9 mouse cellular contexts compared by ENCODE assay signal in genomic region chrX:153719602-153720001, GRCm38 (mm10). TPM values are rescaled to one million over a fixed set of nuclear protein-coding genes. Genes with fewer than 3 reads are reported as not detected.
A peak's percentile ranks its signal among the peaks of the same experiment; 100 is the strongest.
DNase-seq lines count a peak whose midpoint lies in the region; ATAC-seq and TF ChIP-seq lines count a peak whose summit lies in the region.
"Had no signal": no experiment of that assay in that cellular context is flagged by ENCODE, and none has a peak within 500 bp of the region (broad histone marks: within the 10 kb centered on the region; RNA-seq: fewer than 3 reads in every experiment).

No protein-coding gene starts in this region.

- peak; percentile 68 for TF ChIP-seq CTCF in heart, adult 2 months (IDR thresholded peaks at IDR 0.05)

- H3K4me2 ChIP-seq in midbrain, embryonic 15.5 days: no peak overlapping the region

- intact Hi-C loops in heart, adult 2 months (cut with DNase I): loop anchor here (1.0 kb wide), 1 partner anchor 330 kb away; no protein-coding TSS in a partner anchor
- intact Hi-C loops in left cerebral cortex, postnatal 14 days (cut with DNase I): loop anchor here (10.0 kb wide), 2 partner anchors 215 to 565 kb away; no protein-coding TSS in a partner anchor

- no peak overlapping the region for H3K4me3 ChIP-seq in heart, adult 2 months
- no peak overlapping the region for H3K4me3 ChIP-seq in heart, embryonic 10.5 days
- H3K4me3 ChIP-seq in midbrain, embryonic 10.5 days: no peak overlapping the region
- no peak overlapping the region for H3K4me3 ChIP-seq in midbrain, embryonic 15.5 days
- H3K4me3 ChIP-seq: myocyte had no signal

- no peak for DNase-seq in heart, adult 2 months
- no peak for DNase-seq in heart, embryonic 10.5 days (ENCODE audit: low spot score)
- peak; percentile 13 for DNase-seq in midbrain, embryonic 10.5 days (ENCODE audit: low spot score)
- peak; percentile 39 for DNase-seq in adipocyte (ENCODE audit: low spot score)
- DNase-seq in retina, embryonic 14.5 days (ENCODE audit: low spot score): peak; percentile 43
- no peak for DNase-seq in left cerebral cortex, adult 8-10 months (ENCODE audit: low spot score in 2 of 2)
- no peak for DNase-seq in left cerebral cortex, postnatal 14 days (ENCODE audit: low spot score in 2 of 2)

- no peak for TF ChIP-seq POLR2A in heart, adult 2 months (IDR thresholded peaks at IDR 0.05; ENCODE audit: insufficient read depth, low read depth, low read length)

- no peak for ATAC-seq in midbrain, embryonic 15.5 days (replicated peaks)

- no peaks in the 10 kb centered on the region for H3K27me3 ChIP-seq in heart, adult 2 months (ENCODE audit: control insufficient read depth, insufficient read depth, low read length)
- no peaks in the 10 kb centered on the region for H3K27me3 ChIP-seq in heart, embryonic 10.5 days (ENCODE audit: insufficient read depth, poor library complexity, severe bottlenecking)
- H3K27me3 ChIP-seq in midbrain, embryonic 10.5 days (ENCODE audit: low read depth, poor library complexity, severe bottlenecking): peaks cover 6% of the 10 kb centered on the region
- no peaks in the 10 kb centered on the region for H3K27me3 ChIP-seq in midbrain, embryonic 15.5 days (replicated peaks)

- WGBS in heart, adult 2 months: 30% methylated on average over 4 of the region's 4 CpGs
- WGBS in heart, embryonic 10.5 days: 33% methylated on average over 4 of the region's 4 CpGs
- WGBS in midbrain, embryonic 10.5 days: 36% methylated on average over 4 of the region's 4 CpGs
- WGBS in midbrain, embryonic 15.5 days: 32% methylated on average over 4 of the region's 4 CpGs

- no peaks in the 10 kb centered on the region for H3K4me1 ChIP-seq in heart, adult 2 months (ENCODE audit: control insufficient read depth, insufficient read depth, low read length)
- H3K4me1 ChIP-seq in heart, embryonic 10.5 days: no peaks in the 10 kb centered on the region
- no peaks in the 10 kb centered on the region for H3K4me1 ChIP-seq in midbrain, embryonic 10.5 days
- no peaks in the 10 kb centered on the region for H3K4me1 ChIP-seq in midbrain, embryonic 15.5 days

- H3K36me3 ChIP-seq in heart, adult 2 months (ENCODE audit: control insufficient read depth, insufficient read depth, low read length): no peaks in the 10 kb centered on the region
- H3K36me3 ChIP-seq in heart, embryonic 10.5 days: no peaks in the 10 kb centered on the region
- no peaks in the 10 kb centered on the region for H3K36me3 ChIP-seq in midbrain, embryonic 10.5 days
- H3K36me3 ChIP-seq in midbrain, embryonic 15.5 days (replicated peaks): no peaks in the 10 kb centered on the region

- no peaks in the 10 kb centered on the region for H3K9me3 ChIP-seq in heart, embryonic 10.5 days
- no peaks in the 10 kb centered on the region for H3K9me3 ChIP-seq in midbrain, embryonic 10.5 days (replicated peaks)
- H3K9me3 ChIP-seq in midbrain, embryonic 15.5 days: no peaks in the 10 kb centered on the region

- no peak overlapping the region for H3K27ac ChIP-seq in heart, adult 2 months
- H3K27ac ChIP-seq in heart, embryonic 10.5 days: no peak overlapping the region
- H3K27ac ChIP-seq in midbrain, embryonic 10.5 days (replicated peaks): no peak overlapping the region
- no peak overlapping the region for H3K27ac ChIP-seq in midbrain, embryonic 15.5 days

- no peaks in the 10 kb centered on the region for H3K79me2 ChIP-seq in heart, adult 2 months (replicated peaks; ENCODE audit: control insufficient read depth, insufficient read depth, low read length)

- no peak for TF ChIP-seq EP300 in heart, adult 2 months (IDR thresholded peaks at IDR 0.05; ENCODE audit: insufficient read depth, low read depth, low read length)

- no peak overlapping the region for H3K9ac ChIP-seq in heart, adult 2 months (ENCODE audit: low read depth, low read length)
- H3K9ac ChIP-seq in midbrain, embryonic 15.5 days: no peak overlapping the region

RNA-seq across cellular contexts. Expression of gene Nbdy, which starts 3.8 kb away (rescaled TPM):
- 10 to 100 TPM; 19.7 to 24.2 TPM for total RNA-seq in heart, adult 2 months (2021)
- 34.6 and 56.9 TPM in 2 replicates for polyA plus RNA-seq in heart, adult 2 months (2012; rRNA removed)
- polyA plus RNA-seq in heart, embryonic 10.5 days (2016; fragmentation: Nextera tagmentation; extraction: Ambion mirVana): 63.6 and 68.5 TPM in 2 replicates
- 65.2 and 68.5 TPM in 2 replicates for polyA plus RNA-seq in midbrain, embryonic 10.5 days (2016; fragmentation: Nextera tagmentation; extraction: Ambion mirVana)
- polyA plus RNA-seq in midbrain, embryonic 15.5 days (2015; fragmentation: Nextera tagmentation; extraction: Ambion mirVana): 130 and 146 TPM in 2 replicates
- 10 to 100 TPM; 47.9 to 61.5 (median 52.7) TPM for total RNA-seq in left cerebral cortex, adult 8-10 months (2022)
- 10 to 100 TPM; 50.4 to 65.3 TPM for total RNA-seq in left cerebral cortex, postnatal 14 days (2021)

RNA-seq across cellular contexts. Expression of gene Kctd12b, which starts 23.4 kb away (rescaled TPM):
- 1 to 10 TPM; 5.9 to 7.5 TPM for total RNA-seq in heart, adult 2 months (2021)
- 4.0 and 12.3 TPM in 2 replicates for polyA plus RNA-seq in heart, adult 2 months (2012; rRNA removed)
- 2.5 and 2.6 TPM in 2 replicates for polyA plus RNA-seq in heart, embryonic 10.5 days (2016; fragmentation: Nextera tagmentation; extraction: Ambion mirVana)
- polyA plus RNA-seq in midbrain, embryonic 10.5 days (2016; fragmentation: Nextera tagmentation; extraction: Ambion mirVana): 4.7 and 4.8 TPM in 2 replicates
- polyA plus RNA-seq in midbrain, embryonic 15.5 days (2015; fragmentation: Nextera tagmentation; extraction: Ambion mirVana): 4.0 and 4.8 TPM in 2 replicates
- 1 to 10 TPM; 2.2 to 3.0 (median 2.9) TPM for total RNA-seq in left cerebral cortex, adult 8-10 months (2022)
- total RNA-seq in left cerebral cortex, postnatal 14 days (2021): 1 to 10 TPM; 3.5 to 3.8 TPM

Comparison
In these comparisons a context has a peak if more than half of its experiments do, and no peak if none do; other contexts are left out.
1. DNase-seq: peak in midbrain, embryonic 10.5 days (single experiment), adipocyte (single experiment) and retina, embryonic 14.5 days (single experiment); none in heart, adult 2 months (0 of 2), heart, embryonic 10.5 days (single experiment), left cerebral cortex, adult 8-10 months (0 of 2) and left cerebral cortex, postnatal 14 days (0 of 2).